Mouse (Mus musculus) cerebellum, adult 8-10 months (tissue): ENCODE measurements around the gene Abcb1b.
A peak's percentile ranks its signal among the peaks of the same experiment; 100 is the strongest.
"Not testable (repeated sequence)": the region's sequence is repeated elsewhere in the genome, so short reads cannot be mapped to it uniquely, and the experiment has no call there.

ENCODE experiments used
- DNase-seq: peaks from one replicate; pipeline ENCODE4 v3.0.0; 2022

Gene Abcb1b

GRCm38 (mm10) chr5:8797987-8798751 lies at the start of gene Abcb1b:
Gene Abcb1b, plus strand, starts transcription at chr5:8798147.
- DNase-seq, result peak; percentile 5

GRCm38 (mm10) chr5:8772866-8773265 lies 25.1 kb upstream of the Abcb1b start:
- no peak for DNase-seq

GRCm38 (mm10) chr5:8778311-8778710 lies 19.6 kb upstream of the Abcb1b start:
- no peak for DNase-seq

DNA sequence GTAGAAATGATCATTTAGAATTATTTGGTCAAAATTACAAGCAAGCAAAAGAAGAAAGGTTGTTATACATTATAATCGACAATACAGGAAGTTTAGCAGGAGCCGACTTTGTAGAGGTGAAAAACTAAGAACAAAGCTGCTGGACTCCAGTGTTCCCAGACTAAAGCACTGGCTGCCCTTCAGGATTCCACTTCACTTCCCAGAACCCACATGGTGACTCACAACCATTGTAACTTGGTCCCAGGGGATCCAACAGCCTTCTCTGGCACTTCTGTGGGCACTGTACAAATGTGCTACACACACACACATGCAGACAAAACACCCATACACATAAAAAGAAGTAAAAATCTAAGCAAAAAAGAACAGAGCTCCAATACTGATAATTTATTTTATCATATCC lies 19.2 kb upstream of the Abcb1b start:
- no peak for DNase-seq

- no peak for DNase-seq
These were observed 5.7 kb upstream of the Abcb1b start for GRCm38 (mm10) chr5:8792281-8792680.

DNA sequence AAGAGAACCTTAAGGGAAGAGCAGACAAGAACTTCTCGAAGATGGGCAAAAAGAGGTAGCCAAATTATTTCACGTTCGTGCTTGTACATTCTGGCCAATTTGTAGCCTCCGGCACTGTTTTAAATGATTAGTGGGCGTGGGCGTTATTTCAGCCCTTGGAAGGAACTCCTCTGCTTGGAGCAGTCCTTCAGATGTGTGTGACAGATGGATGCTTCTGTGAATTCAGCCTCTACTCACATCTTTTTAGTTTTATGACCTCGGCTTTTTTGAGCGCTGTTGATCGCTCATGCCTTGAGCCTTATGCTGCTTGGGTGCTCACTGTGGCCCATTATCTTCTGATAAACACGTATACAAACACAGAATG lies 787 bp downstream of the Abcb1b start:
- no peak for DNase-seq

- no peak for DNase-seq
These were observed 7.8 kb downstream of the Abcb1b start for GRCm38 (mm10) chr5:8805742-8806141.

DNA sequence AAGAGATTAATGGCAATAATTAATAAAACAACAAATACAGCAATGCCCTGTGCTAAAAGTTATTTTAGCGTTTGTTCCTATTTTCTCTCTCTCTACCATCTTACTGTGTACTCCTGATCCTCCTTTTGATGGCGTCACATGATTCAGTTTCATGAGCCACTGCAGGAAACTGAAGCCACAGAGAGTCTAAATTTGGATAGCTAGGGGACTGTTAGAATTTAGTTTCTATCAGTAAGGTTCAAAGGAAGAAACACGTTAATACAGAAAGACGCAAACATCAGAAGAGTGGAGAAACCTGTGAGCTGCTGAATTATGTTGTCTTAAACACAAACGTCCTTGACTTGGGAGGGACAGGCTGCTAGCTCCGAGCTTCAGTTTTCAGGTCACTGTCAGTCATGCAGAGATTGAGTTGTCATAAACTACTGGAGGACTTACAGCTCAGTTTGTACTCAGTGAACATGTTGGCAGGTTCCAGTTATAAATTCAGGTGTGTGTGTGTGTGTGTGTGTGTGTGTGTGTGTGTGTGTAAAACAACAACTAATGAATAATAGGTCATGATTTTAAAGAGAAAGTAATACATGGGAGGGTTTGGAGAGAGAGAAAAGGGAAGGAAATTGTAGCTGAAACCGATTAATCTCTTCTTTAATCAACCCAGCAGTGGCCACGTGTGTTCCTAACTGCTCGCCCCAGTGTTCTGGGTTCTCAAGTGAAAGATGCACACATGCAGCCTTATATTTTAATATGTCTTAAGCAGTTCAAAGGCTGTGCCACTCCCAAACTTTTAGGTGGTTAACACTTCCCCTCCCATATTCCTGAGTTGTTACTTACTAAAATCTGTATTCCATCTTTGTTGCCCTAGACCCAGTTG lies 9.4 kb downstream of the Abcb1b start:
- no peak for DNase-seq

DNA sequence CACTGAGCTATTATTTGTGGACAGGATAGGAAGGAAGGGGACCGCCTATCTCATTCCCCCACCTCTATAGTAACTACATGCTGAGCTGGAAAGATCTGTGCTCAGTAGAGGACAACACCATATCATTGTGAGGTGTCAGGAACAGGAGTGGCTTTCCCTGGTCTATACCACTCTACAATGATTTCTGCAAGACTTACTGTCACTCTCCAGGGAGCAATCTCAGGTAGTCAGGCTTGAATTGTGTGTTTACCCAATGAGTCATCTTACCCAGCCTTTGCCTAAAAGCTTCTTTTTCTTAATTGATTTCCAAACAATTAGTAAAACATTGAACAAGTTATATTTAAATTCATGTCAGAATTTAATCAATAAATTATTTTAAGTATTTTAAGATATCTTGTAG lies 15.9 kb downstream of the Abcb1b start:
- no peak for DNase-seq

DNA sequence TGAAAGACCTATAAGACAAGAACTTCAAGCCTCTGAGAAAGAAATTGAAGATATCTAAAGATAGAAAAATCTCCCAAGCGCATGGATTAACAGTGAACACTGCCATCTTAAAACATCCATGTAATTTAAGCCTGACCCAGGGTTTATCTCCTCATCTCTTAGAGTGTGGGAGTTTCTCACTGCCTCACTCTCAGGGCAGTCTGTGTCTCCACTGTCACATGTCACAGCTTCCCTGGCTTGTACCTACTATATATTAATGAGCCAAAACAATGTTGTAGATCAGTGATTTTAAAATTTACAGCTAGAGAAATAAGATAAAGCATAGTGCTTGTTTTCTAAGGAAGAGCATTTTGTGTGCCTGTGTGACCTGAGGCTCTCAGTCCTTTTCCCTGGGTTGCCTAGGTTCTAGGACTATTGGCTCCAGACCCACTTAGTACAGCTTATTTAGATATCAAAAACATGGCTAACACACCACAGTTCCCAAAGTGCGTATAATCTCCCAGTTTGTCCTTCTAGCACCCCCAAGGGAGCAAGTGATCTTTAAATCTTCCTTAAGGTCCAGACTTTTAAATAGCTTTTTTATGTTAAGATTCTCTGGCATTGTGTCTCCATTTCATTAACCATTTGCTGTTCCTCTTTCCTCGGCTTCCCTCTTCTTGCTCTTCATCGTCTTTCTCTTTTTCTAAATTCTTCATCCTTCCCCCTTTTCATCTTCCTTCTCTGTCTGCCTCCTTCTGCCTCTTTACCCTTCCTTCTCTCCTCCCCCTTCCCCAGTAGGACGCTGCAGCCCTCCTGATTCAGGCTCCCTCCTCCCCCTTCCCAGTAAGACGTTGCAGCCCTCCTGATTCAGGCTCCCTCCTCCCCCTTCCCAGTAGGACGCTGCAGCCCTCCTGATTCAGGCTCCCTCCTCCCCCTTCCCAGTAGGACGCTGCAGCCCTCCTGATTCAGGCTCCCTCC lies 22.0 kb downstream of the Abcb1b start:
- DNase-seq, result no peak

DNA sequence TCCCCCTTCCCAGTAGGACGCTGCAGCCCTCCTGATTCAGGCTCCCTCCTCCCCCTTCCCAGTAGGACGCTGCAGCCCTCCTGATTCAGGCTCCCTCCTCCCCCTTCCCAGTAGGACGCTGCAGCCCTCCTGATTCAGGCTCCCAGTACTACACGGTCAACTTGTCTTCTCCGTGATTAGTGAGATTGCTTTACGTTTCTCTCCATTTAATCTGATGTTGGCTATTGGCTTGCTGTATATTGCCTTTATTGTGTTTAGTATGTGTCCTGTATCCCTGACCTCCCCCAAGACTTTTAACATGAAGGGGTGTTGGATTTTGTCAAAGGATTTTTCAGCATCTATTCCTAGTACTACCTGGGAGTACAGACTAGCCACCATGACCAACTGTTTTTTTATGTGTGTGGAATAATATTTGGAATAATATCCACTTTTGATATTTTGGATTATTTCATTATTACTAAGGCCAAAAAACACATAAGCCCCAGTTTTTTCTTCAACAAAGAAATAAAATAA lies 22.7 kb downstream of the Abcb1b start:
- not testable (repeated sequence) for DNase-seq

DNA sequence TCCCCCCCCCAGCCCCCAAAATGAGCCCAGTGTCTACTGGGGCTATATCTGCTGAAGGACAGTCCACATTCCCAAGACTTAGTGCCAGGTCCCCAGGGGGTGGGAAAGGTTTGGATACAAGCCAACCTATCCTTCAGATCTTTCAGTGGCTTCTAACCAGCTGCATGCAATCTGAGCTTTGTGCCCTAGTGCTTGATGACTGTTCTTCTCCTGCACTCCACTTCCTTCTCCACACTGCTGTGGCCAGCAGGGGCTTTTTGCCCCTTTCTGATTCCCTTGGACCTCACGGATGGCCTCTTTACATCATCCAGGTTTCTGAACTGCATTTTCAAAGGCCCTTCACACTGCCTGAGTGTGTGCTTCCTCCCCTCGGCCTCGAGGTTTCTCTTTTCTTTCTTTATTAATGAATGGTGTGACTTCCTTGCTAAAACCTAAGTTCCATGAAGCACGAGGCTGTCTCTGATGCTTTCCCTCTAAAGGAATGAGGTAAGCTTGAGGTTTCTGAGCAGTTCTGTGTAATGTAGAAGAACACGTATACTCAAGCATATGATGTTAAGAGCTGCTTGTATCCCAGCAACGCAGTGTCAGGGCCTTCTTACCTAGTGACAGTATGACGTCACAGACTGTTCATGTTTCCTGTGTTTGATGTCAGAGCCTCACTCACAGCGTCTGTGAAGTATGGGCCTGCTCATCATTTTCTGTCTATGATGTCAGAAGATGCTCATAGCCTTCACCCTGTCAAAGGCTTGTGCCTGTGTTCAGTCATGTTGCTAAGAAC lies 40.9 kb downstream of the Abcb1b start:
- DNase-seq, result no peak

DNA sequence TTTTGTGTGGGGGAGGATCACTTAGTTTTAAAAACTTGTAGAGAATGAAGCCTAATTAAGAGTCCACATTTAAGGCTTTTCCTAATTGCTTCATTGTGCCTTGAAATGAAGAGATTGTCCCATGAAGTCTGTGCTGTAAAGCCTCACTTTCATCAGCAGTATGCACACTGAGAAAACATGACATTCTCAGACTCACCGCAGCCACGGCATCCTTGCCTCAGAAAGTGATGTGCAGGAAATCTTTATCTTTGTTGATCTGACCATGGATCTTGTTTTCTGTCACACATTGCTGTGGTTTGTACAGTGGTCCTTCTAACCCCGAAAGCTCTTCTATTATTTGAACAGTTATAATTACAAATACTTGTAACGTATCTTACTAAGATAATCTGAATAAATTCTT lies 41.7 kb downstream of the Abcb1b start:
- DNase-seq, result no peak

DNA sequence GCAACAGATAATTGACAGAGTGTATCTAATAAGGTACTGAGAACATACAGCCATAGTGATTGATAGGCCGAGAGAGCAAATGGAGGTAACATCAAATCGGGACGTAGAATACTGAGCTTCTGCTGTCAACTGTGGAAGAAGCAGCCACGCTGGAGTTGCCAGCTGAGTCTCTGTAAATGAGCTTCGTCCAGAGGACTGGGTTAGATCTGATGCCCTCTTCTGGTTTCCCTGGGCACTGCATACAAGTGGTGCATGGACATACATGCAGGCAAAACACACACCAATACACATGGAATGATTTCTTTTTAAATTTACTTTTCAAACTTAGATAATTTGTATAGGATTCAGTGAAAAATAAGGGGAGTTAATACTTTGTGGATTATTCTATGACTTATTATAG lies 42.9 kb downstream of the Abcb1b start:
- peak; percentile 5 for DNase-seq

DNA sequence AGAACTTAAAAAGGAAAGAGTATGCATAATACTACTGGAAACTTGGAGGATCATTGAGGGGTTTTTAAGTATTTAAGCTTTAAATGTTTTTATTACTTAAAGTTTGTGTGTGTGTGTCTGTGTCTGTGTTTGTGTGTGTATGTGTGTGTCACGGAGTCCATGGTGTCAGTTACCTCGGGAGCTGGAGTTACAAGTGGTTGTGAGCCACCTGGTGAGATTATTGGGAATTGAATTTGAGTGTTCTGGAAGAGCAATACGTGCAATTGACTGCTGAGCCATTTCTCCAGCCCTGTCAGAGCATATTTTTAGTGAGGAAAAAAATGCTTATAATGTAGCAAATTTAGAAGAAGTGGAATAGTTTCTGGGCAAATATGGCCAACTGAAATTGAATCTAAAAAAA lies 44.9 kb downstream of the Abcb1b start:
- no peak for DNase-seq

GRCm38 (mm10) chr5:8848607-8849575 lies 50.9 kb downstream of the Abcb1b start:
- DNase-seq, result not testable (repeated sequence)

GRCm38 (mm10) chr5:8850851-8851250 lies 52.9 kb downstream of the Abcb1b start:
- no peak for DNase-seq

- no peak for DNase-seq
These were observed 59.3 kb downstream of the Abcb1b start for GRCm38 (mm10) chr5:8857201-8857600.

DNA sequence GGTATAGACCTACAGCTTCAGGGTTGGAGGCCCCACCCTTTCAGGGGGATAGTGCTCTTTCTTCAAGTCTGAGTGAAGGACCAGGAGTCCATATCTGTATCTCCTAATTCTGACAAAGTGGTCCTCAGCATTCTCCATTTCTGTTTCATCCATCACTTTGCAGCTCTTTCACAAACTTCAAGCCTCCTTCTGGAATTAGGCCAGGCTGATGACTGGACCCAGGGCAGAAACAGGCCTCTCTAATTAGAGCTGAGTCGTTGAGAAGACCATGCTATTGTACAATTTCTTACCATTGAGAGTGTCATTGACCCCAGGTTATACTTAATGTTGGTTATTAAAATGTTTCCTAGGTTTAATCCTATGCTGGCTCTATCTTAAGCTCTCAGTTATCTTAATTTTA lies 63.9 kb downstream of the Abcb1b start:
- no peak for DNase-seq

DNA sequence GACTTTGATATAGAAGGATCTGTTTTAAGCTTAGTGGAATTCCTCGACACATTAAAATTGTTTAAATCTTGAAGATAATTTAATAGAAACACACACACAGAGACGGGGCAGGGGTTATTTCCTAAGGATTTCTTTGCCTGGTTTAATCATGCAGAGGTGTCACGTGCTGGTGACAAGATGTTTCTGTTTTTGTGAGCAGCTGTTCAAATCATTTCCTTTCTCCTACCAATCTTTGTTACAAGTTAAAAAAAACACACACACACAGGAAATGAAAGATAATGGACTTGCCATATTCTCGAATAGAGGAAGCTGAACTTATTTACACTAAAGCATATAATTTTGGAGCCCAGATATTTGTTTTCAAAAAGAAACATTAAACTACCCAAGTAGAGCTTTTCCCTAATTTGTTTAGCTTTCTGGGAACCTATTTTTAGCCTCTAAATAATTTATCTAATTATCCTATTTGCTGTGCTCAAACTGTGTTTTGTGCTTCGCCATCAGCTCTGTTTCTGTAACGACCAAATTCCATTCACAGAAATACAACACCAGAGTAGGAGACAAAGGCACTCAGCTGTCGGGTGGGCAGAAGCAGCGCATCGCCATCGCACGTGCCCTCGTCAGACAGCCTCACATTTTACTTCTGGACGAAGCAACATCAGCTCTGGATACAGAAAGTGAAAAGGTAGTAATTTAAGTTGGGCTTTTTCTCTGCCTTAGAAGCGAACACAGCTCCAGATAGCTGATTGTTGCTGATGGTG lies 65.8 kb downstream of the Abcb1b start:
- no peak for DNase-seq
